Mouse (Mus musculus): ENCODE measurements around the gene Cerk. TPM values are rescaled to one million over a fixed set of nuclear protein-coding genes. Genes with fewer than 3 reads are reported as not detected.

The Cerk gene
- polyA plus RNA-seq (2012; rRNA removed) = 38.2 and 40.8 TPM in 2 replicates

- 3% methylated on average over 42 of the region's 43 CpGs for WGBS
- Histone ChIP-seq H3K4me1 (ENCODE audit: control insufficient read depth, insufficient read depth, low read length) (peaks cover 41% of the 10 kb centered on the region), H3K4me3 (replicated peaks; ENCODE audit: extremely low read depth, low read depth, low read length) (peak within 1 kb of the TSS; percentile 88)
- DNase-seq = peak; percentile 81
- TF ChIP-seq CTCF (IDR thresholded peaks at IDR 0.05; ENCODE audit: insufficient read depth, low read length) = peak; percentile 53
- peak; percentile 65; the same call in 1 of the 2 replicates for TF ChIP-seq POLR2A (IDR thresholded peaks at IDR 0.05; ENCODE audit: borderline replicate concordance, extremely low read depth, low read depth, low read length)
Observed at GRCm38 (mm10) chr15:86185689-86186569, at the start of gene Cerk. Gene Cerk (minus strand): TSS chr15:86186141.

- DNase-seq = no peak
- WGBS = 74% methylated on average over 22 of the region's 22 CpGs
Observed at GRCm38 (mm10) chr15:86234517-86235441, 48.8 kb upstream of the Cerk start.

GRCm38 (mm10) chr15:86234001-86234400, 48.1 kb upstream of the Cerk start:
- no peak for TF ChIP-seq CTCF (IDR thresholded peaks at IDR 0.05; ENCODE audit: insufficient read depth, low read length)
- no peak for TF ChIP-seq POLR2A (IDR thresholded peaks at IDR 0.05; ENCODE audit: borderline replicate concordance, extremely low read depth, low read depth, low read length)
- DNase-seq = no peak
- WGBS = 93% methylated on average over 5 of the region's 5 CpGs
- Histone ChIP-seq H3K4me3 (replicated peaks; ENCODE audit: extremely low read depth, low read depth, low read length) (no peak overlapping the region), H3K4me1 (ENCODE audit: control insufficient read depth, insufficient read depth, low read length) (peaks cover 5% of the 10 kb centered on the region; the same call in 1 of the 2 replicates)

More at GRCm38 (mm10) chr15:86234517-86235441, 48.8 kb upstream of the Cerk start:
- Histone ChIP-seq H3K4me1 (ENCODE audit: control insufficient read depth, insufficient read depth, low read length) (peaks cover 5% of the 10 kb centered on the region; the same call in 1 of the 2 replicates), H3K4me3 (replicated peaks; ENCODE audit: extremely low read depth, low read depth, low read length) (no peak overlapping the region)
- TF ChIP-seq CTCF (IDR thresholded peaks at IDR 0.05; ENCODE audit: insufficient read depth, low read length) (no peak), POLR2A (IDR thresholded peaks at IDR 0.05; ENCODE audit: borderline replicate concordance, extremely low read depth, low read depth, low read length) (no peak)

GRCm38 (mm10) chr15:86231831-86232512, 46.0 kb upstream of the Cerk start:
- peaks cover 7% of the 10 kb centered on the region for H3K4me1 ChIP-seq (ENCODE audit: control insufficient read depth, insufficient read depth, low read length)
- 41% methylated on average over 7 of the region's 7 CpGs for WGBS
- DNase-seq = no peak
- TF ChIP-seq CTCF (IDR thresholded peaks at IDR 0.05; ENCODE audit: insufficient read depth, low read length) (no peak), POLR2A (IDR thresholded peaks at IDR 0.05; ENCODE audit: borderline replicate concordance, extremely low read depth, low read depth, low read length) (no peak)
- H3K4me3 ChIP-seq (replicated peaks; ENCODE audit: extremely low read depth, low read depth, low read length) = no peak overlapping the region

- no peak for TF ChIP-seq POLR2A (IDR thresholded peaks at IDR 0.05; ENCODE audit: borderline replicate concordance, extremely low read depth, low read depth, low read length)
- no peak for TF ChIP-seq CTCF (IDR thresholded peaks at IDR 0.05; ENCODE audit: insufficient read depth, low read length)
- H3K4me3 ChIP-seq (replicated peaks; ENCODE audit: extremely low read depth, low read depth, low read length) = no peak overlapping the region
- DNase-seq = no peak
- 95% methylated on average over 1 of the region's 1 CpGs for WGBS
- H3K4me1 ChIP-seq (ENCODE audit: control insufficient read depth, insufficient read depth, low read length) = peaks cover 7% of the 10 kb centered on the region
Observed at GRCm38 (mm10) chr15:86231170-86231569, 45.2 kb upstream of the Cerk start.

GRCm38 (mm10) chr15:86229623-86230022, 43.7 kb upstream of the Cerk start:
- 52% methylated on average over 11 of the region's 11 CpGs for WGBS
- no peak overlapping the region for H3K4me3 ChIP-seq (replicated peaks; ENCODE audit: extremely low read depth, low read depth, low read length)
- H3K4me1 ChIP-seq (ENCODE audit: control insufficient read depth, insufficient read depth, low read length) = peaks cover 10% of the 10 kb centered on the region
- no peak for TF ChIP-seq CTCF (IDR thresholded peaks at IDR 0.05; ENCODE audit: insufficient read depth, low read length)
- no peak for TF ChIP-seq POLR2A (IDR thresholded peaks at IDR 0.05; ENCODE audit: borderline replicate concordance, extremely low read depth, low read depth, low read length)
- no peak for DNase-seq

- 59% methylated on average over 8 of the region's 8 CpGs for WGBS
- H3K4me1 ChIP-seq (ENCODE audit: control insufficient read depth, insufficient read depth, low read length) = peaks cover 10% of the 10 kb centered on the region
- no peak for DNase-seq
- no peak for TF ChIP-seq POLR2A (IDR thresholded peaks at IDR 0.05; ENCODE audit: borderline replicate concordance, extremely low read depth, low read depth, low read length)
- no peak for TF ChIP-seq CTCF (IDR thresholded peaks at IDR 0.05; ENCODE audit: insufficient read depth, low read length)
- H3K4me3 ChIP-seq (replicated peaks; ENCODE audit: extremely low read depth, low read depth, low read length) = no peak overlapping the region
Observed at GRCm38 (mm10) chr15:86229088-86229487, 43.1 kb upstream of the Cerk start.

- Histone ChIP-seq H3K4me1 (ENCODE audit: control insufficient read depth, insufficient read depth, low read length) (peaks cover 10% of the 10 kb centered on the region), H3K4me3 (replicated peaks; ENCODE audit: extremely low read depth, low read depth, low read length) (no peak overlapping the region)
- TF ChIP-seq POLR2A (IDR thresholded peaks at IDR 0.05; ENCODE audit: borderline replicate concordance, extremely low read depth, low read depth, low read length) (0 out of 2 replicates have a peak, but pooled peaks have one; percentile 7), CTCF (IDR thresholded peaks at IDR 0.05; ENCODE audit: insufficient read depth, low read length) (peak; percentile 87)
- DNase-seq = no peak
- WGBS = 29% methylated on average over 3 of the region's 3 CpGs
Observed at GRCm38 (mm10) chr15:86228186-86228585, 42.2 kb upstream of the Cerk start.

All from lung, adult 2 months (tissue).